Mouse (Mus musculus): ENCODE measurements around the gene Supt16. TPM values are rescaled to one million over a fixed set of nuclear protein-coding genes. Genes with fewer than 3 reads are reported as not detected.

Gene Supt16
- polyA plus RNA-seq, 1 experiment from 2014 or later = 52.1 TPM

DNA sequence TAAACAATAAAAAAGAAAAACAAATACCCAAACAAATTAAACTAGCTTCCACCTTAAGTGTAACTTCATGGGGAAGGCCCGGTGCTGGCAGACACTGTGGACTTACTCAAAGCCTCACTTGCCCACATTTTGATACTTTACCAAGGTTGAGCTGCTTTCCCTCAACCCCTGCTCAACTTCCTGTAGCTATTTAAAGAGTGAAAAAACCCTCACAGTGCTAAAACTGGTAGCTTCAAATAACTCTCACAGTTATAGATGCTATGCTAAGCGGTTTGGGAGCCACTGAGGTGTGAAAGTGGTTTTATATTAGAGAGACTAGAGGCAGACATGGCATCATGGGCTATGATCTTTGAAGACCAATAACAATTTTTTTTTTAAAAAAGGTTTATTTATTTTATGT, 30.6 kb downstream of the Supt16 start:
- Histone ChIP-seq H3K9ac (ENCODE audit: low read depth, low read length) (no peak overlapping the region), H3K36me3 (ENCODE audit: control insufficient read depth, insufficient read depth, low read length) (peaks cover 56% of the 10 kb centered on the region), H3K4me1 (replicated peaks; ENCODE audit: control insufficient read depth, insufficient read depth, low read length) (no peaks in the 10 kb centered on the region), H3K4me3 (ENCODE audit: low read depth, low read length) (no peak overlapping the region), H3K9me3 (ENCODE audit: control insufficient read depth, low read length) (no peaks in the 10 kb centered on the region), H3K27ac (ENCODE audit: low read depth, low read length) (no peak overlapping the region), H3K4me2 (no peak overlapping the region), H3K27me3 (replicated peaks; ENCODE audit: control insufficient read depth, insufficient read depth, low read length) (no peaks in the 10 kb centered on the region)
- ATAC-seq (replicated peaks; ENCODE audit: low FRiP score) (no peak), DNase-seq (ENCODE audit: low spot score) (no peak)
- 74% methylated on average over 2 of the region's 2 CpGs for WGBS

DNA sequence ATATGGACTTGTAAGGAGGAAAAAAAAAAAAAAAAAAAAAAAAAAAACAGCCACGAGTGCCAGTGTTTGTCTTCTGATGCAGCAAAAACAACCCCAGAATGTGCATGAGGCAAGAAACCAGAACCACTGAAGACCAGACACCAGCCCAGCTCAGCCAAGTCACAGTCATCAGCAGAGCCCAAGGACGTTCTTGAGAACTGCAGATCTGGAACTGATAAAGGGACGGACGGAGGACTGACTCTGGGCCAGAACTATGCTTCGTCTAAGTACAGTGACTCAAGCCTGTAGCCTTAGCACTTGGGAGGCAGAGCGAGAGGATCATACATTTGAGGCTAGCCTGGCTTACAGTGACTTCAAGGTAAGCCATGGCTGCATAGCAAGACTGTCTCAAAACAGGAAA, 36.3 kb downstream of the Supt16 start:
- Histone ChIP-seq H3K4me2 (no peak overlapping the region), H3K9me3 (ENCODE audit: control insufficient read depth, low read length) (no peaks in the 10 kb centered on the region), H3K27me3 (replicated peaks; ENCODE audit: control insufficient read depth, insufficient read depth, low read length) (no peaks in the 10 kb centered on the region), H3K27ac (ENCODE audit: low read depth, low read length) (no peak overlapping the region), H3K4me1 (replicated peaks; ENCODE audit: control insufficient read depth, insufficient read depth, low read length) (no peaks in the 10 kb centered on the region), H3K4me3 (ENCODE audit: low read depth, low read length) (no peak overlapping the region), H3K9ac (ENCODE audit: low read depth, low read length) (no peak overlapping the region), H3K36me3 (ENCODE audit: control insufficient read depth, insufficient read depth, low read length) (peaks cover 45% of the 10 kb centered on the region)
- 73% methylated on average over 6 of the region's 6 CpGs for WGBS
- ATAC-seq (replicated peaks; ENCODE audit: low FRiP score) (no peak), DNase-seq (ENCODE audit: low spot score) (no peak)

DNA sequence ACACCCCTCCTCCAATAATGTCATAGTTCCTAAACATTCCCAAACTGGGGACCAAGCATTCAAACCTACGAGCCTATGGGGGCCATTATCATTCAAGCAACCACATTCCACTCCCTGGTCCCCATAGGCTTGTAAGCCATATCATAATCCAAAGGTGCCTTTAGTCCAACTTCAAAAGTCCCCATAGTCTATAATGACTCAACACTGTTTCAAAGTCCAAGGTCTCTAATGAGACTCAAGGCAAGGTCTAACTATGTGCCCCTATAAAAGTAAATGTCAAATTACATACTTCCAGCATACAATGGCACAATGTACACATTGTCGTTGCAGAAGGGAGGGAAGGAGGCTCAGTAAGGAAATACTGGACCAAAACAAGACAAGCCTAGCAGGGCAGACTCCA, 42.2 kb downstream of the Supt16 start:
- Histone ChIP-seq H3K4me3 (ENCODE audit: low read depth, low read length) (no peak overlapping the region), H3K36me3 (ENCODE audit: control insufficient read depth, insufficient read depth, low read length) (peaks cover 5% of the 10 kb centered on the region), H3K27ac (ENCODE audit: low read depth, low read length) (no peak overlapping the region), H3K9me3 (ENCODE audit: control insufficient read depth, low read length) (no peaks in the 10 kb centered on the region), H3K4me2 (no peak overlapping the region), H3K27me3 (replicated peaks; ENCODE audit: control insufficient read depth, insufficient read depth, low read length) (no peaks in the 10 kb centered on the region), H3K9ac (ENCODE audit: low read depth, low read length) (no peak overlapping the region), H3K4me1 (replicated peaks; ENCODE audit: control insufficient read depth, insufficient read depth, low read length) (no peaks in the 10 kb centered on the region)
- DNase-seq (ENCODE audit: low spot score) (no peak), ATAC-seq (replicated peaks; ENCODE audit: low FRiP score) (no peak)
- 86% methylated on average over 2 of the region's 2 CpGs for WGBS

DNA sequence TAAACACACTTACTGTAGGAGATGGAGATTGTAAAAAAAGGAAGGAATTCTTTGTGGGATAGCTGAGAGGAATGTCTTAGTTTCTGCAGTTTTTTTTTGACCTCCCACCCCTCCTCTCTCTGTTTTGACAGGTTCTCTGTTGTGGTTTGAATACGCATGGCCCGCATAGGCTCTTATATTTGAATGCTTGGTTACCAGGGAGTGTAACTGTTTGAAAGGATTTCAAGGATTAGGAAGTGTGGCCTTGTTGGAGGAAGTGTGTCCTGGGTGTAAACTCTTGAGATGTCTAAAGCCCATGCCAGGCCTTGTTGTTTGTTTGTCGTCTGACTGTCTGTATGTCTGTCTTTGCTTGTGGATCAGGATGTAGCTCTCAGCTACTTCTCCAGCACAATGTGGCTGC, 44.6 kb downstream of the Supt16 start:
- no peak overlapping the region for H3K4me3 ChIP-seq (ENCODE audit: low read depth, low read length)
- DNase-seq (ENCODE audit: low spot score) = no peak
- WGBS = 47% methylated on average over 3 of the region's 3 CpGs
- H3K27ac ChIP-seq (ENCODE audit: low read depth, low read length) = no peak overlapping the region
- no peaks in the 10 kb centered on the region for H3K27me3 ChIP-seq (replicated peaks; ENCODE audit: control insufficient read depth, insufficient read depth, low read length)
- no peak overlapping the region for H3K9ac ChIP-seq (ENCODE audit: low read depth, low read length)
- no peak for ATAC-seq (replicated peaks; ENCODE audit: low FRiP score)
- H3K9me3 ChIP-seq (ENCODE audit: control insufficient read depth, low read length) = no peaks in the 10 kb centered on the region
- no peaks in the 10 kb centered on the region for H3K36me3 ChIP-seq (ENCODE audit: control insufficient read depth, insufficient read depth, low read length)
- H3K4me1 ChIP-seq (replicated peaks; ENCODE audit: control insufficient read depth, insufficient read depth, low read length) = no peaks in the 10 kb centered on the region
- H3K4me2 ChIP-seq = no peak overlapping the region

DNA sequence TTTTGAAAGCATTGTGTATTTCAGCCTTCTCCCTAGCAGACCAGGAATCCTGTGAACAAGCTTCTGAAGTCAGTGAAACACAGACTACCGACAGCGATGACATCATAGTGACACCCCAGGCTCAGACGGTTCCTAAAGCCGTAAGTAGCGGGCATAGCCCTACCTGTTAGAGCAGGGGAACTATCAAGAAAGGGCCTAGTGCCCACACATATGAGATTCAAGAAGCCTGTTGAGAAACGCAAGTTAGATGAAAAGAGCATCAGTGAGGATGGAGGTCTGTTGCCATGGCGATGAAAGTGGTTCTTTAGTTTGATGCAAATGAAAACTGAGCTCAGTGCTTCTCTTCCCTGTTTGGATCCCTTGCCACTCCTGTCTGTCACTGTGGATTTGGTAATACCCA, 45.0 kb downstream of the Supt16 start:
- no peaks in the 10 kb centered on the region for H3K36me3 ChIP-seq (ENCODE audit: control insufficient read depth, insufficient read depth, low read length)
- WGBS = 50% methylated on average over 7 of the region's 7 CpGs

DNA sequence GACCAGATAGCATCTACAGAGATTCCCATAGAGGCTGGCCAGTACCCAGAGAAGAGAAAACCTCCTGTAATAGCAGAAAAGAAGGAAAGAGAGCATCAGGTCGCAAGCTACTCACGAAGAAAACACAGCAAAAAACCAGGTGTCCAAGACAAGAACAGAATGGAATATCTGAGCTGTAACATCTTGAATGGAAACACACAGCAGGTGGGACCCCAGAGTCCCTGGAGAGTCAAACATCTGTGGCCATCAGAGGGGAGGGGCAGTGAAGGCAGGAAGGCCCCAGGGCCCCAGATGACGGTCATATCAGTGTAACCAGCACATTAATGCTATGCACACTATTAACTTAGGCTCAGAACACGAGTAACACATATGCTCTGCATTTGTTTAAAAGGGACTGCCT, 47.3 kb downstream of the Supt16 start:
- no peaks in the 10 kb centered on the region for H3K4me1 ChIP-seq (replicated peaks; ENCODE audit: control insufficient read depth, insufficient read depth, low read length)
- H3K36me3 ChIP-seq (ENCODE audit: control insufficient read depth, insufficient read depth, low read length) = no peaks in the 10 kb centered on the region
- H3K4me3 ChIP-seq (ENCODE audit: low read depth, low read length) = no peak overlapping the region
- no peak overlapping the region for H3K27ac ChIP-seq (ENCODE audit: low read depth, low read length)
- H3K9ac ChIP-seq (ENCODE audit: low read depth, low read length) = no peak overlapping the region
- ATAC-seq (replicated peaks; ENCODE audit: low FRiP score) = no peak
- WGBS = 60% methylated on average over 4 of the region's 4 CpGs
- DNase-seq (ENCODE audit: low spot score) = no peak
- no peaks in the 10 kb centered on the region for H3K27me3 ChIP-seq (replicated peaks; ENCODE audit: control insufficient read depth, insufficient read depth, low read length)
- H3K4me2 ChIP-seq = no peak overlapping the region
- no peaks in the 10 kb centered on the region for H3K9me3 ChIP-seq (ENCODE audit: control insufficient read depth, low read length)

More for the DNA sequence above, 45.0 kb downstream of the Supt16 start:
- Histone ChIP-seq H3K27me3 (replicated peaks; ENCODE audit: control insufficient read depth, insufficient read depth, low read length) (no peaks in the 10 kb centered on the region), H3K9me3 (ENCODE audit: control insufficient read depth, low read length) (no peaks in the 10 kb centered on the region), H3K27ac (ENCODE audit: low read depth, low read length) (no peak overlapping the region), H3K9ac (ENCODE audit: low read depth, low read length) (no peak overlapping the region), H3K4me2 (no peak overlapping the region), H3K4me1 (replicated peaks; ENCODE audit: control insufficient read depth, insufficient read depth, low read length) (no peaks in the 10 kb centered on the region), H3K4me3 (ENCODE audit: low read depth, low read length) (no peak overlapping the region)
- ATAC-seq (replicated peaks; ENCODE audit: low FRiP score) (no peak), DNase-seq (ENCODE audit: low spot score) (no peak)

DNA sequence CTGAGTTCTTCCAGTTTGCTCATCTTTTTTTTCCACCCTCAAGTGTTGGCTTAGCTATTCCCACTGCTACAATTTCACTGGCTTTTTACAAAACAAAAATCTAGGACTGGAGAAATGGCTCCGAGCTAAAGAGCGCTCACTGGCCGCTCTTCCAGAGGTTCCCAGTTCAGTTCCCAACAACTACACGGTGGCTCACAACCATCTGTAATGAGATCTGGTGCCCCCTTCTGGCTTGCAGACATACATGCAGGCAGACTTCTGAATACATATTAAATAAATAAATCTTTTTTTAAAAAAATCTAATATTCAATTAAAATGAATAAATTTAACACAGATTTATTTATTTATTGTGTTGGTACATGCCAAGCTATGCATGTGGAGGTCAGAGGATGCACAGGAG, 50.7 kb downstream of the Supt16 start:
- no peak overlapping the region for H3K4me3 ChIP-seq (ENCODE audit: low read depth, low read length)
- no peaks in the 10 kb centered on the region for H3K4me1 ChIP-seq (replicated peaks; ENCODE audit: control insufficient read depth, insufficient read depth, low read length)
- H3K27me3 ChIP-seq (replicated peaks; ENCODE audit: control insufficient read depth, insufficient read depth, low read length) = no peaks in the 10 kb centered on the region
- no peak for ATAC-seq (replicated peaks; ENCODE audit: low FRiP score)
- H3K36me3 ChIP-seq (ENCODE audit: control insufficient read depth, insufficient read depth, low read length) = no peaks in the 10 kb centered on the region
- no peak overlapping the region for H3K4me2 ChIP-seq
- DNase-seq (ENCODE audit: low spot score) = no peak
- no peaks in the 10 kb centered on the region for H3K9me3 ChIP-seq (ENCODE audit: control insufficient read depth, low read length)
- H3K27ac ChIP-seq (ENCODE audit: low read depth, low read length) = no peak overlapping the region
- H3K9ac ChIP-seq (ENCODE audit: low read depth, low read length) = no peak overlapping the region
- 60% methylated on average over 4 of the region's 4 CpGs for WGBS

DNA sequence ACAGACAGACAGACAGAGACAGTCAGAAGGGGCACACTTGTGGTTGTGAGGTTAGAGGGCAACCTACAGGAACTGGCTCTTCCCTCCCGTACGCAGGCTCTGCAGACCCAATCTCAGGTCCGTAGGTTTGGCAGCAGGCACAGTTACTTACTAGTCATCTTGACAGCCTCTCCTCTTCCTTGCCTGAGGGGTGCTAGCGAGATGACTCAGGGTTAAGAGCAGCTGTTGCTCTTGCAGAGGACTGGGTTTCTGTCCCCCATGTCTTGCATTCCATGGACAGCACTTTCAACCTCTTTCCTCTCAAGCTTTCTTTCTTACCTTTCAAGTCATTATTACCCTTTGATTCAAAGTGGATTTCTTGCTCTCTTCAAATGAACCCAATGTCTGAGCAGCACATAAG, 53.1 kb downstream of the Supt16 start:
- no peaks in the 10 kb centered on the region for H3K36me3 ChIP-seq (ENCODE audit: control insufficient read depth, insufficient read depth, low read length)
- 73% methylated on average over 4 of the region's 4 CpGs for WGBS
- H3K4me1 ChIP-seq (replicated peaks; ENCODE audit: control insufficient read depth, insufficient read depth, low read length) = peaks cover 9% of the 10 kb centered on the region
- no peaks in the 10 kb centered on the region for H3K9me3 ChIP-seq (ENCODE audit: control insufficient read depth, low read length)
- ATAC-seq (replicated peaks; ENCODE audit: low FRiP score) = no peak
- H3K4me2 ChIP-seq = no peak overlapping the region
- no peak overlapping the region for H3K27ac ChIP-seq (ENCODE audit: low read depth, low read length)
- H3K27me3 ChIP-seq (replicated peaks; ENCODE audit: control insufficient read depth, insufficient read depth, low read length) = no peaks in the 10 kb centered on the region
- no peak overlapping the region for H3K9ac ChIP-seq (ENCODE audit: low read depth, low read length)
- DNase-seq (ENCODE audit: low spot score) = no peak
- H3K4me3 ChIP-seq (ENCODE audit: low read depth, low read length) = no peak overlapping the region

DNA sequence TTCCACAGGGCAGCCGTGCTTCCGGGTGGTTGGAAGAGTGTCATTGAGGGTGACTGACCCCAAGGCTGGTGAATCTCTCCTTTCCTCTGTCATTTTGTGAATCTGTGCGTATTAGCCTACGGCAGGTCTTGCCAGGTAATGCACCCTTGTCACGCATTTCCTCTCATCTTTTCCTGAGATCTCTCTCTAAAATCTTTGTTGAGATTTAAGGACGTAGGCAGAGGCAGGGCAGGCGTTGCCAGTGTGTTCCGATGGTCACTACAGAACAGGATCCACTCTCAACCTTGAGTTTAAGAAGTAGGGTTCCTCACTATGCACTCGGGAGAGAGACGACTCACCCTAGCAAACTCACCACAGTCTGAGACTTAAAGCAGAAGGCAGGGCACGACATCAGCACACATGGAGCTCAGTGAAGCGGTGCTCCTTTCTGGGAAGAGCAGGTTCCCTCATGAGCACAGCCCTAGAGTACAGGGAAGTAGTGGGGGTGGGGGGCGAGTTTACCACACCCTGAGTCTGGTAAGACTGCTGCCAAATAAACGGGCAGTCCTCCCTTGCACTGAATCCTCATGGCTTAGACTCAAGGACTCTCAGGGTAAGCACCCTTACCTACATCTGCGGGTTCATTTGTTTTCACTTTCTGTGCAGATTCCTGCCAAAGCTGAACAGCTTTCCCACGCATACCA, 55.6 kb downstream of the Supt16 start:
- DNase-seq (ENCODE audit: low spot score) (no peak), ATAC-seq (replicated peaks; ENCODE audit: low FRiP score) (no peak)
- no peaks in the 10 kb centered on the region for H3K27me3 ChIP-seq (replicated peaks; ENCODE audit: control insufficient read depth, insufficient read depth, low read length)
- no peak overlapping the region for H3K27ac ChIP-seq (ENCODE audit: low read depth, low read length)
- H3K9ac ChIP-seq (ENCODE audit: low read depth, low read length) = no peak overlapping the region
- no peaks in the 10 kb centered on the region for H3K9me3 ChIP-seq (ENCODE audit: control insufficient read depth, low read length)
- H3K4me3 ChIP-seq (ENCODE audit: low read depth, low read length) = no peak overlapping the region; the same call in 1 of the 2 replicates
- H3K4me2 ChIP-seq = peak overlapping the region; percentile 67
- 54% methylated on average over 16 of the region's 16 CpGs for WGBS
- H3K4me1 ChIP-seq (replicated peaks; ENCODE audit: control insufficient read depth, insufficient read depth, low read length) = peaks cover 9% of the 10 kb centered on the region
- no peaks in the 10 kb centered on the region for H3K36me3 ChIP-seq (ENCODE audit: control insufficient read depth, insufficient read depth, low read length)
